Mouse (Mus musculus) cortical plate, adult 2 months (tissue): ENCODE measurements at regions not wholly inside any gene's neighbourhood (a gene's known extent, or its start where the extent isn't known, plus 50 kb on each side); places are given as distances from the start of the nearest gene placed in this dataset.
A peak's percentile ranks its signal among the peaks of the same experiment; 100 is the strongest.

Experiments
- H3K27ac ChIP-seq: fragments of 200-500 bp; 2 replicates; pipeline ENCODE4 v1.5.1; 2012; ENCODE audit warnings: low read length, control low read depth, inconsistent platforms; ENCODE audit not compliant: insufficient read depth
- H3K4me1 ChIP-seq: fragments of 200-500 bp; 2 replicates; pipeline ENCODE4 v1.6.1; 2011; ENCODE audit warnings: low read length; ENCODE audit not compliant: control insufficient read depth, insufficient read depth
- H3K4me3 ChIP-seq: fragments of 200-500 bp; 2 replicates; pipeline ENCODE4 v1.5.1; 2011; ENCODE audit warnings: mild to moderate bottlenecking, low read length, control low read depth; ENCODE audit not compliant: insufficient read depth
- CTCF ChIP-seq: fragments of 200-500 bp; IDR thresholded peaks from 2 replicates; pipeline ENCODE4 v1.5.1; 2011; ENCODE audit warnings: mild to moderate bottlenecking, control low read depth, low read length; ENCODE audit not compliant: insufficient read depth; ENCODE audit errors: extremely low read depth
- POLR2A ChIP-seq: fragments of 200-500 bp; IDR thresholded peaks from 2 replicates; pipeline ENCODE4 v1.6.1; 2011; ENCODE audit warnings: mild to moderate bottlenecking, low read length, control low read depth; ENCODE audit not compliant: insufficient read depth; ENCODE audit errors: extremely low read depth

GRCm38 (mm10) chr3:111868620-111869019 is 1390.0 kb downstream of the Amy2a5 start:
- Histone ChIP-seq H3K27ac (no peak overlapping the region), H3K4me3 (no peak overlapping the region), H3K4me1 (no peaks in the 10 kb centered on the region)
- TF ChIP-seq POLR2A (no peak), CTCF (peak; percentile 28; the same call in 1 of the 2 replicates)
